Mouse (Mus musculus): ENCODE measurements at regions not wholly inside any gene's neighbourhood (a gene's known extent, or its start where the extent isn't known, plus 50 kb on each side); places are given as distances from the start of the nearest gene placed in this dataset.

DNA sequence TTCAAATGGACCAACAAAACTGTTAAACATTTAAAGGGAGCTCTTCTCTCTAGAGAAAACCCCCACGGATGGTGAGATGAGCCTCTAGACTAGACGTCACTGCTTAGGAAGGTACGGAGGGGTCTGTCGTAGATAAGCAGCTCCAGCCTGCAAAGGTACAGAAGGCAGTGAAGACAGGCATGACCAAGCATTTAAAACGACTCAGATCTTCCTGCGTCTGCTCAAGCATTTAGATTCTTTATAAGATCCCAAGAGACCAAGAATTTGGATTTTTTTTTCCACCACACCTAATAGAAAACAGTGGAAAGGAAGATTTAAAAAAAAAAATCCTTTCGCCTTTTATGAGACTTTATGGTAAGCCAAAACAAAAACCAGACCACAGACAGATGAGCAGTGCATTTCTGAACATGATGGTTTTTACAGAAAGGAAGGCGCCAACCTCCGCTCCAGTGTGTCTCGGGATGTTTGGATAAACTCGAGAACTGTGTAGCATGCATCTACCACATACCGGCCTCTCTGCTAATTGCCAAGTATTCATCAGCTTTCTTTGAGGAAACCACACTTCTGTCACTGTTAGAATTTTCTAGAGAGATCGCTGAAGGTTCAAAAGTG lies 64.9 kb upstream of the Ptgfr start:
- Histone ChIP-seq H3K27me3 (ENCODE audit: control insufficient read depth, insufficient read depth, low read length) (no peaks in the 10 kb centered on the region), H3K9ac (replicated peaks) (no peak overlapping the region), H3K9me3 (ENCODE audit: control insufficient read depth, low read length) (no peaks in the 10 kb centered on the region), H3K4me3 (ENCODE audit: insufficient read depth in 1 of 2, low read depth in 2 of 2, low read length in 2 of 2) (no peak overlapping the region), H3K27ac (no peak overlapping the region), H3K4me1 (replicated peaks; ENCODE audit: control insufficient read depth in 2 of 2, insufficient read depth in 2 of 2, low read length in 1 of 2) (no peaks in the 10 kb centered on the region), H3K4me2 (ENCODE audit: low read depth) (no peak overlapping the region), H3K36me3 (replicated peaks; ENCODE audit: control insufficient read depth, insufficient read depth, low read depth) (no peaks in the 10 kb centered on the region)
- 66% methylated on average over 13 of the region's 13 CpGs for WGBS (ENCODE audit: insufficient replicate concordance)
- DNase-seq (ENCODE audit: low read depth in 3 of 3, low spot score in 3 of 3), result no peak
- no peak for ATAC-seq (ENCODE audit: insufficient read depth)
- TF ChIP-seq CTCF (IDR thresholded peaks at IDR 0.05; ENCODE audit: low read depth) (no peak), EP300 (IDR thresholded peaks at IDR 0.05; ENCODE audit: low read depth) (no peak)

GRCm38 (mm10) chr3:151899676-151900075 lies 62.2 kb upstream of the Ptgfr start:
- Histone ChIP-seq H3K9ac (replicated peaks) (no peak overlapping the region), H3K9me3 (ENCODE audit: control insufficient read depth, low read length) (no peaks in the 10 kb centered on the region), H3K4me2 (ENCODE audit: low read depth) (no peak overlapping the region), H3K36me3 (replicated peaks; ENCODE audit: control insufficient read depth, insufficient read depth, low read depth) (no peaks in the 10 kb centered on the region), H3K4me3 (ENCODE audit: insufficient read depth in 1 of 2, low read depth in 2 of 2, low read length in 2 of 2) (no peak overlapping the region), H3K27ac (no peak overlapping the region), H3K27me3 (ENCODE audit: control insufficient read depth, insufficient read depth, low read length) (no peaks in the 10 kb centered on the region), H3K4me1 (replicated peaks; ENCODE audit: control insufficient read depth in 2 of 2, insufficient read depth in 2 of 2, low read length in 1 of 2) (no peaks in the 10 kb centered on the region)
- no peak for DNase-seq (ENCODE audit: low read depth in 3 of 3, low spot score in 3 of 3)
- 59% methylated on average over 6 of the region's 6 CpGs for WGBS (ENCODE audit: insufficient replicate concordance)
- TF ChIP-seq EP300 (IDR thresholded peaks at IDR 0.05; ENCODE audit: low read depth) (no peak), CTCF (IDR thresholded peaks at IDR 0.05; ENCODE audit: low read depth) (no peak)
- no peak for ATAC-seq (ENCODE audit: insufficient read depth)

GRCm38 (mm10) chr3:151899094-151899493 lies 61.7 kb upstream of the Ptgfr start:
- no peak overlapping the region for H3K9ac ChIP-seq (replicated peaks)
- WGBS (ENCODE audit: insufficient replicate concordance), result 63% methylated on average over 4 of the region's 4 CpGs
- no peak overlapping the region for H3K4me3 ChIP-seq (ENCODE audit: insufficient read depth in 1 of 2, low read depth in 2 of 2, low read length in 2 of 2)
- ATAC-seq (ENCODE audit: insufficient read depth) (no peak), DNase-seq (ENCODE audit: low read depth in 3 of 3, low spot score in 3 of 3) (no peak)
- H3K27ac ChIP-seq, result no peak overlapping the region
- no peaks in the 10 kb centered on the region for H3K9me3 ChIP-seq (ENCODE audit: control insufficient read depth, low read length)
- H3K4me2 ChIP-seq (ENCODE audit: low read depth), result no peak overlapping the region
- H3K27me3 ChIP-seq (ENCODE audit: control insufficient read depth, insufficient read depth, low read length), result no peaks in the 10 kb centered on the region
- TF ChIP-seq EP300 (IDR thresholded peaks at IDR 0.05; ENCODE audit: low read depth) (no peak), CTCF (IDR thresholded peaks at IDR 0.05; ENCODE audit: low read depth) (no peak)
- H3K36me3 ChIP-seq (replicated peaks; ENCODE audit: control insufficient read depth, insufficient read depth, low read depth), result no peaks in the 10 kb centered on the region
- H3K4me1 ChIP-seq (replicated peaks; ENCODE audit: control insufficient read depth in 2 of 2, insufficient read depth in 2 of 2, low read length in 1 of 2), result no peaks in the 10 kb centered on the region

- H3K4me3 ChIP-seq (ENCODE audit: insufficient read depth in 1 of 2, low read depth in 2 of 2, low read length in 2 of 2), result no peak overlapping the region
- no peaks in the 10 kb centered on the region for H3K9me3 ChIP-seq (ENCODE audit: control insufficient read depth, low read length)
- DNase-seq (ENCODE audit: low read depth in 3 of 3, low spot score in 3 of 3) (no peak), ATAC-seq (ENCODE audit: insufficient read depth) (no peak)
- H3K27me3 ChIP-seq (ENCODE audit: control insufficient read depth, insufficient read depth, low read length), result no peaks in the 10 kb centered on the region
- no peak overlapping the region for H3K27ac ChIP-seq
- no peaks in the 10 kb centered on the region for H3K36me3 ChIP-seq (replicated peaks; ENCODE audit: control insufficient read depth, insufficient read depth, low read depth)
- no peak for TF ChIP-seq CTCF (IDR thresholded peaks at IDR 0.05; ENCODE audit: low read depth)
- no peak for TF ChIP-seq EP300 (IDR thresholded peaks at IDR 0.05; ENCODE audit: low read depth)
- H3K9ac ChIP-seq (replicated peaks), result no peak overlapping the region
- WGBS (ENCODE audit: insufficient replicate concordance), result 54% methylated on average over 6 of the region's 6 CpGs
- H3K4me1 ChIP-seq (replicated peaks; ENCODE audit: control insufficient read depth in 2 of 2, insufficient read depth in 2 of 2, low read length in 1 of 2), result no peaks in the 10 kb centered on the region
- H3K4me2 ChIP-seq (ENCODE audit: low read depth), result no peak overlapping the region
Observed at GRCm38 (mm10) chr3:151896320-151896719, 58.9 kb upstream of the Ptgfr start.

GRCm38 (mm10) chr3:151894712-151895111 lies 57.3 kb upstream of the Ptgfr start:
- no peaks in the 10 kb centered on the region for H3K9me3 ChIP-seq (ENCODE audit: control insufficient read depth, low read length)
- DNase-seq (ENCODE audit: low read depth in 3 of 3, low spot score in 3 of 3) (no peak), ATAC-seq (ENCODE audit: insufficient read depth) (no peak)
- TF ChIP-seq CTCF (IDR thresholded peaks at IDR 0.05; ENCODE audit: low read depth), result no peak
- TF ChIP-seq EP300 (IDR thresholded peaks at IDR 0.05; ENCODE audit: low read depth), result no peak
- H3K4me3 ChIP-seq (ENCODE audit: insufficient read depth in 1 of 2, low read depth in 2 of 2, low read length in 2 of 2), result no peak overlapping the region
- no peaks in the 10 kb centered on the region for H3K4me1 ChIP-seq (replicated peaks; ENCODE audit: control insufficient read depth in 2 of 2, insufficient read depth in 2 of 2, low read length in 1 of 2)
- H3K9ac ChIP-seq (replicated peaks), result no peak overlapping the region
- 53% methylated on average over 3 of the region's 3 CpGs for WGBS (ENCODE audit: insufficient replicate concordance)
- no peaks in the 10 kb centered on the region for H3K36me3 ChIP-seq (replicated peaks; ENCODE audit: control insufficient read depth, insufficient read depth, low read depth)
- no peaks in the 10 kb centered on the region for H3K27me3 ChIP-seq (ENCODE audit: control insufficient read depth, insufficient read depth, low read length)
- no peak overlapping the region for H3K27ac ChIP-seq
- H3K4me2 ChIP-seq (ENCODE audit: low read depth), result no peak overlapping the region

Measured in liver, embryonic 14.5 days (tissue).